Mouse (Mus musculus) layer of hippocampus, postnatal 36 days (tissue): ENCODE measurements around the gene Nat9. TPM values are rescaled to one million over a fixed set of nuclear protein-coding genes. Genes with fewer than 3 reads are reported as not detected.
A peak's percentile ranks its signal among the peaks of the same experiment; 100 is the strongest.

Experiments
- DNase-seq, 2 experiments: peaks; one replicate each; pipeline ENCODE4 v3.0.0; 2022
- total RNA-seq, 2 experiments: library from RNA; stranded (reverse); gene quantifications; 2 replicates each; pipeline ENCODE4 v1.2.3; 2021

The Nat9 gene
- total RNA-seq = 10 to 100 TPM; 21.7 to 24.1 TPM

GRCm38 (mm10) chr11:115187693-115188092 is at the start of gene Nat9:
Gene Nat9, minus strand, starts transcription at chr11:115187859.
- DNase-seq = no peak

DNA sequence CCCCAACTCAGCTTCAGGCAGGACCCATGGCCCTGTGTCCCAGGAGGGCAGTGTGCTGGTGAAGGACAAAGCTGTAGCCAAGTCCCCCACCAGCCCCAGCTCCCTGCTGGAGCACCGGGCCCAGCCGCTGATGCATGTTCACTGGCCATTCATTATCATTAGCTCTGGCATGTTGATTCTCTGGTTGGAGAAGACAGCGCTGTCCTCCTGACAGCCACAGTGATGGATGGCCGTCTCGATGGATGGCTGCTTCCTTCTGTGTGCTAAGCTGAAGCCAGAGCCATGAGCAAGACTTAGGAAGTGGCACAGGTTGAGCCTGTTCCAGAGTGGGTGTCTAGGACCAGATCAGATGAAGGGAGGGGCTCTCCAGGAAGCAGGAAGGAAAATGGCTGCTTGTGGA is 48.9 kb upstream of the Nat9 start:
- DNase-seq = no peak

- no peak for DNase-seq
Observed at GRCm38 (mm10) chr11:115234320-115235044, 46.8 kb upstream of the Nat9 start.

DNA sequence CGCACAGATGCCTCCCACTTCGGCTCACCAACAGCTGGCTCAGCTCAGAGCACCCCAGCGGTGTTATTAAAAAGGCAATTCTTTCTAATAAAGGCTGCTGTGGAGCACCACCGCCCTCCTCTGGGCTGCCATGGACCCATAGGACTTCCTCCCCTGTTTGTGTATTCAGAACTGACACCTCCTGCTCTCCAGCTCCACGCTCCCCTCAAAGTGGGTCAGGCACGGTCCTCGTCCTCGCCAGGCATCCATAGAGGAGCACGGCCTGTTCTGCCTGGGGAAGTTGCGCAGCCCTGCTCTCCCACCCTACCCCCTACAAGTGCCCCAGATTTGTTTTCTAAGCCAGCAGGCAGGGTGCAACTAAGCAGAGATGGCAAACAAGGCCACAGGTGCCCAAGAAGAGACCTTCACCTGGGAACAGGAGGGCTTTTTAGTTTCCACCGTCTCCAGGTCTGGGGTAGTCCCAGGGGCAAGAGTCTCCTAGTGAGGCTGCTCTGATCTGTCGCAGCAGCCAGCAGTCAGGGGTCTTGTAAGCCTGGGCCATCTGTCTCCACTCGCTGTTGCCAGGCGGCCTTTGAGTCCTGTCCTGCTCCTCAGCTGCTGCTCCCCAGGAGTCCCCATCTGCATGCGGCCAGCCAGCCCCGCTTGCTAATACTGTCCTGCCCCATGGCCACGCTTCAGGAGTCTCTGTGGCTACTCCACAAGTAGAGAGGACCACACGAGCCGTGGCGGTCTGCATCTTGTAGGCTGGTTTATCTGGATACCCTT is 46.0 kb upstream of the Nat9 start:
- peak; percentile 51 to 63 for DNase-seq

GRCm38 (mm10) chr11:115232889-115233288 is 45.2 kb upstream of the Nat9 start:
- DNase-seq = no peak

DNA sequence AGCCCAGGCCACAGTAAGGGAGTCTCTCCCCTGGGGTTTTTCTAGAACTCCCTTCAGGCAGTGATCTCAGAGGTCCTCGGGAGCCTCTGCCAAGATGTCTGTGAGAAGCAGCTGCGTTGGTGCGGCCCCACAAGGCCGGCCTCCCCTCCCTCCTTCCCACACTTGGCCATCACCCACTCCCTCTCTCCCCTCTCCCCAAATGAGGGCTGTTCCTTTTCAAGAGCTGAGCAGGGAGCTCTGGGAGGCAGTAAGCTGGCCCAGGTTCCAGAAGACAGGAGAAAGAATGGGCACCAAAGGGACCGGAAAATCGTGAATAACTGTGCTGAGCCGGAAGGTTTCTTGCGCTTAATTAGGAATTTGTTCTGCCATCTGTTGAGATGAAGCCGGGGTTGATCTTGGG is 44.3 kb upstream of the Nat9 start:
- DNase-seq = peak in 1 of 2 experiments; percentile 32

GRCm38 (mm10) chr11:115231168-115231915 is 43.7 kb upstream of the Nat9 start:
- no peak for DNase-seq

DNA sequence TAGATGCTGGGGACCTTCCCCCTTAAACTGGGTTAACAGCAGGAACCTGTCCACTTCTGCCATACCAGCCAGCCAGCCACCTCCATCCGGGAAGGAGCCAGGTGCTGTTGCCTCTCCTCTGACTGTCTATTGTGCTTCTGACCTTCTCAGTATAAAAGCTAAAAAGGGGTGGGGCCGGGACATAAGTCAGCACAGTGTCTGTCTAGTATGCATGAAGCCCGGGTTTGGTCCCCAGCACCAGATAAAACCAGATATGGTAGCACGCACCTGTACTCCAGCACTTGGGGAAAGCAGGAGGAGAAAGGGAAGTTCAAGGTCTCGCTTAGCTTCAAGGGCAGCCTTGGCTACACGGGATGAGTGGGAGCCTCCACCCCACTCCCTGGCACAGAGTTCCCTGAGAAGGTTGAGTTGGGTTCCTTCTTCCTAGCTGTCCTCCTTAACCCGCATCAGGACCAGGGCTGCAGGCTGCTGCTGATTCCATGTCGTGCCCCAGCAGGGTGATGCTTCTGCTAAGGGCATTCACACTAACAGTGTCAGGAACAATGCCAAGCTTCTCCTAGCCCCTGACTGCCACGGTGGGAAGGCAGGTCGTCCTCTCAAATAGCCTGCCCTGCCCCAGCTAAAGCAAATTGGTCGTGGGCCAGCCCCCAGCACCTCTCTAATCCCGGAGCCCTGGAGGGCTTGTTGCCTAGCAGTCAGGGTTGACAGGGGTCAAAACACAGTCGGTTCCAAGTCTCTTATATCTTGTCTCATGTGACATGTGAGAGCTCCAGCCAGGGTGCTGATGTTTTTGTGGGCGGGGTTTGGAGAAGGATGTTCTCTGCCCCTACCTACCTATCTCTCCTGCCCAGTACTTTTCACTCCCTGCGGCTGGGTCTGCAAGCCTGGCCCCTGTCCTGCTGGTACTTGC is 41.6 kb upstream of the Nat9 start:
- no peak for DNase-seq

GRCm38 (mm10) chr11:115228430-115228829 is 40.8 kb upstream of the Nat9 start:
- no peak for DNase-seq

GRCm38 (mm10) chr11:115227640-115228039 is 40.0 kb upstream of the Nat9 start:
- no peak for DNase-seq

DNA sequence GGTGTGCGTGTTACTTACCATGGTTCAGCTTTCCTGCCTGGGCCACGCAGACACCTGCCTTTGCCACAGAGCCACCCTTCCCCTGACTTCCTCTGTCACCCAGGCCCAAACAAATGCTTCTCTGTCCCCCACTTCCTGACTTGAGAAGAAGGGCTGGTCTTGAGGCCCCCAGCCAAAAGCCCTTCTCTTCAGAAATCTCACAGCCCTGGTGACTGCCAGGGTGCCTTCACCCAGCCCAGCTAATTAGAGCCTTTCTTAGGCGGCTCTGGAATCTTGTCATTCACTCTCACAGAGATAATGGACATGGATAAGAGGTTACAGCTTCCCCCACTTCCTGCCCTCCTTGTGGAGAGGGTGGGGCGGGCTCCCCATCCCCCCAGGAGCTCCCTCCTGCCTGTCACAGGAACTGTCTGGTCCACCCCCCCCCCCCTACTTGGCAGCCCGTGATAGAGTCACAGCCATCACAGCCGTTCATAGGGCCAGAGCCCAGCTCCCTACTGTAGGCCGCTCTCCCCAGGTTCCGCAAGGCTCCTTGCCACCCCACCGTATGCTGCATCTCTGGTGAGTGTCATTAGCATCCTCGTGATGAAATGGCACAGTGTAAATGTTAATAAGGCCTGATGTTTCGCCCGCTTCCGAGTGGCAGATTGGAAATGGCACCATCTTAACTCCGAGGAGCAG is 39.3 kb upstream of the Nat9 start:
- DNase-seq = peak in 1 of 2 experiments; percentile 45

GRCm38 (mm10) chr11:115225301-115225700 is 37.6 kb upstream of the Nat9 start:
- peak in 1 of 2 experiments; percentile 33 for DNase-seq

GRCm38 (mm10) chr11:115224889-115225288 is 37.2 kb upstream of the Nat9 start:
- peak; percentile 35 to 43 for DNase-seq

DNA sequence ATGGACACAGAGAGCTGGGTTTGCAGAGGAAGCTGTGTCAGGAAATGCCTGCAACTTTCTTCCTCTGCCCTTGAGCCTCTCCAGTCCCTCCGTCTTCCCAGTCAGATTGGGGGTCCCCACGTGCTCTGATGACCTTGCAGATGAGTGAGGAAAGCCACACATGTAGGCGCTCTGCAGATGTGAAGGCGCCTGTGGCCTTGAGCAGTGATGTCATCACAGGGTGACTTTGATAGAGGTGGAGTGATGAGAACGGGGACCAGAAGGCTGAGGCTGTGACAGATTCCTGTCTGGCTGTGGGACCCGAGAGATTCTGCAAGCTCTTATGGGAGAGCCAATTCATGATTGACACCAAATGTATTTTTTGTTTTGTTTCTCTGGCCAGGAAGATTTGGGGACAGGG is 36.2 kb upstream of the Nat9 start:
- DNase-seq = no peak

DNA sequence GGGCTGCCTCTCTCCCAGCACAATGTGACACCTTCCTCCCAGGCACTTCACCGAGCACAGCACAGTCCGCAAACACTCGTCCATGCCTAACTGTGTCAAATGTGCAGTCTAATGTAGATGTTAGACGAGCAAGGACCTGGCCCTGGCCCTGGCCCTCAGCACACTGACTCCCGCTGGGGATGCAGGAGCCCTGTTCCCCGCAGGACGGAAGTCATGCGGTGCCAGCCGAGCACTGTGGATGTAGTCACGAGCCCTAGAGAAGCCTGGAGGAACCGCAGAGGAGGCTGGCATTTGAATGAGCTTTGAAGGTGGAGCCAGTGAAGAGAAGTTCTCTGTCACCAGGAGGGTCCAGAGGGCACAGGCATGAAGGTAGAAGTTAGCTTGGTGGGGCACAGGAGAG is 35.8 kb upstream of the Nat9 start:
- no peak for DNase-seq

GRCm38 (mm10) chr11:115222570-115222969 is 34.9 kb upstream of the Nat9 start:
- DNase-seq = no peak

DNA sequence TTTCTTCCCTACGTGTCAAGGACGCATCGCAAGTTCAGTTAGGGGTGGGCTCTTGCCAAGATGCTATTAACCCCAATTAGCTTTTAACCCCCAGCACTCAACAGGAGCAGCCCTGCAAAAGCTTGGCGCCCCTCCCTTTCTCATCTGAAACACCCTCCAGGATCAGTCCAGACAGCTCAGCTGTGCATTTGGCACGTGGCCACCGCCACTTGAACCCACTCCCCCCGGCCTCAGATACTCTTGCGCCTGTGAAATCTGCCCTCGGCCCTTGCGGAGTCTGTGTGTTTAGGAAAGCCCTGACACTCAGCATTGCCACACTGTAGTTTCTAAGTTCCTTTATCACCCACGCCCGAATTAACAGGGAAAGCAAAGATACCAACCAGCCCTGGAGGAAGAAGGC is 34.4 kb upstream of the Nat9 start:
- DNase-seq = no peak

DNA sequence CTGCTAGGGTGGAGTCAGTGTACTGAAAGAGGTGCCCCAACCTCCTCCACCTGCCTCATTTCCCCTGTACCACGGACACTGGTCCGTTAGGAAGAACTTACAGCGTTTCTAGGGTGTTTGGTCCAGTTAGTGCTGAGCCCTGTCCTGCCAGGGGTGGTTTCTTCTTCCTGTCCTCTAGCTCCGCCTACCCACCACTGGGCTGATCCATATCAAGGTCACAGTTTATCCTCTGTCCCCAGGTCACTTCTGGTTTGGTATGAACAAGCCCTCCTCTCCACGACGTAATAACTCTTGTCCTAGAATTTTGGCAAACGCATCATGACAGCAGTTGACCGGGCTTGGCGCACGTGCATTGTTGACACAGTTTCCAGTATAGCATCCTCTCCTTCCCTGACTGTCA is 32.0 kb upstream of the Nat9 start:
- DNase-seq = no peak

DNA sequence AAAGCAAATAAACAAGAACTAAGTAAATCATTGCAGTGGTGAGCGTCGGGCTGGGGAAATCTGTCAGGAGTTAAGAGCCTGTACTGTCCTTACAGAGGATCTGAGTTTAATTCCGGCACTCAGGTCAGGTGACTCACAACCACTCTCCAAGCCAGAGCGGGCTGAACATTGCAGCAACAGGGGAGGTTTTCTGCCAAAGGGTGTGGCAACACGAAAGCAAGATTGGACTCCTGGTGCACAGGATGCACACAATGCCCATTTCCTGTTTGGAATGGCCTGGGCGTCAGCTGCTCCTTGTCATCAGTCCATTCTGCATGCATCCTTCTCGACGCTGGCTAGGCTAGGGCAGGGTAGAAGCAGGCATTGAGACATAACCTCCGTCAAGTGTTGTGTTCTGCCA is 31.6 kb upstream of the Nat9 start:
- no peak for DNase-seq

GRCm38 (mm10) chr11:115217439-115218410 is 30.1 kb upstream of the Nat9 start:
- peak in 1 of 2 experiments; percentile 34 for DNase-seq
